Mouse (Mus musculus) neural tube, embryonic 10.5 days (tissue): Measurements from ENCODE around the gene Espnl.

Source experiments
- DNase-seq: peaks from one replicate; pipeline ENCODE4 v3.0.0-alpha.2; 2017; ENCODE audit warnings: low spot score; ENCODE audit errors: extremely low spot score

Gene Espnl

GRCm38 (mm10) chr1:91317656-91318055 lies 4.2 kb upstream of the Espnl start:
- DNase-seq: no peak

- no peak for DNase-seq
These were observed 2.8 kb downstream of the Espnl start for GRCm38 (mm10) chr1:91324646-91325045.

GRCm38 (mm10) chr1:91325488-91326042 lies 3.7 kb downstream of the Espnl start:
- no peak for DNase-seq

DNA sequence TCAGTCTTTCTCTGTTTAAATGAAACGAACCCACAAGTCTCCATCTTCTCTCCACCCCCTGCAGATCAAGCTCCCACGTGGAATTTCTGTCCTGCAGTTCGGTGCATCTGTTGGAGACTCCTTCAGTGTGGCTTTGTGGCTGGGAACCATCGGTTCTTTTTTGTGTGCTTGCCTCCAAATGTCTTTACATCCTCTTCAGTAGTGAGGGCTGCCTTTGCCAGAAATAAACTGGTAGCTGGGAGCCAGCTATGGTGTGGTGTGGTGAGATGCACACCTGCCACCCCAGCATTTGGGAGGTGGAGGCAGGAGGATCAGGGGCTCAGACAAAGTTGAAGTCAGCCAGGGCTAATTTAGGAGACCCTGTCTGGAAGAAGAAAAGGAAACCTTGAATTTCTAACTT lies 10.2 kb downstream of the Espnl start:
- no peak for DNase-seq

GRCm38 (mm10) chr1:91333582-91333981 lies 11.7 kb downstream of the Espnl start:
- no peak for DNase-seq

GRCm38 (mm10) chr1:91337355-91337754 lies 15.5 kb downstream of the Espnl start:
- no peak for DNase-seq

DNA sequence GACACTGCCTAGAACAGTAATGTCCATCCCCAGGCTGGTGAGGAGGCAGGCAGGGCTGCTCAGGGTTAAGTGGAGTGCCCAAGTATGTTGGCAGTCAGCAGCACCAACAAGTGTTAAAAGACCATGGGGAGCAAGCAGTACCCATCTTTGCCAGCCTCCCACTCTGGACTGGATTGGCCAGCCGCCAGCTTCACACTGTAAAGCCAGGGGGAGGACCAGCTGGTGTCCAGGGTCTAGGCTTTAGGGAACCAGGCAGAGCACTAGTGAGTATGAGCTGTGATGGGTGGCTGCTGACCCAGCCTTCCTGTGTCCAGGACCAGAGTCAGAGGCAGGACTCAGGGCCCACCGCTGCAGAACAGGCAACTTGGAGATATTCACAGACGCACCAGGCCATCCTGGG lies 22.1 kb downstream of the Espnl start:
- no peak for DNase-seq

DNA sequence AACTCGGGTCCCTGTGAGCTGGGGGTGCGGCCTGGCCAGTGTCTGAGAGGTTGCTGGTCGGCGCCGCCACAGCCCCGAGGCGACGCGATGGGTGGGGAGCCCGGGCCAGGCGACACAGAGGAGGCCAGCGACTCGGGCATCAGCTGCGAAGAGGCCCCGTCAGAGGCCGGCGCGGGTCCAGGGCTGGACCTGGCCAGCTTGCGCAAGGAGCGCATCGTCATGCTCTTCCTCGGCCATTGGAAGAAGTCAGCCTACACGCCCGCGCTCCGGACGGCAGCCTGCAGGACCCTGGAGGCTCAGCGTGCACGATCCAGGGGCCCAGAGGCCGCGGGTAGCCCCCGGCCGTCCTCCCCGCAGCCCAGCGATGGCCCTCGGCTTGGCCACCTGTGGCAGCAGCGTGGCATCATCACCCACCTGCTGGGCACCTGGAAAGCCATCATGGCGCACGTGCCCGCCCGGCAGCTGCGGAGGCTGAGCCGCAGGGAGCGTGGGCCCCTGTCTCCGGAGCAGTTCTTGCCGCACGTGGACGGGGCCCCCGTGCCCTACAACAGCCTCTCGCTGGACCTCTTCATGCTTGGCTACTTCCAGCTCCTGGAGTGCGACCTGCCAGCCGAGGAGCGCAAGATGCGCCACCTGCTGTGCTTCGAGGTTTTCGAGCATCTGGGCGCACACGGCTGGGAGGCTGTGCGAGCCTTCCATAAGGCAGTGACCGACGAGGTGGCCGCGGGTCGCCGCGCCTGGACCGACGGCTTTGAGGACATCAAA lies 23.2 kb downstream of the Espnl start:
- DNase-seq: peak; percentile 54

GRCm38 (mm10) chr1:91346892-91347291 lies 25.0 kb downstream of the Espnl start:
- DNase-seq: peak; percentile 65

GRCm38 (mm10) chr1:91350841-91351240 lies 29.0 kb downstream of the Espnl start, which contains the start of gene Klhl30:
TSS of gene Klhl30 (plus strand) at chr1:91351016.
- no peak for DNase-seq

- no peak for DNase-seq
These were observed 29.4 kb downstream of the Espnl start for GRCm38 (mm10) chr1:91351249-91351648.

- DNase-seq: no peak
These were observed 30.4 kb downstream of the Espnl start for GRCm38 (mm10) chr1:91352277-91352676.

DNA sequence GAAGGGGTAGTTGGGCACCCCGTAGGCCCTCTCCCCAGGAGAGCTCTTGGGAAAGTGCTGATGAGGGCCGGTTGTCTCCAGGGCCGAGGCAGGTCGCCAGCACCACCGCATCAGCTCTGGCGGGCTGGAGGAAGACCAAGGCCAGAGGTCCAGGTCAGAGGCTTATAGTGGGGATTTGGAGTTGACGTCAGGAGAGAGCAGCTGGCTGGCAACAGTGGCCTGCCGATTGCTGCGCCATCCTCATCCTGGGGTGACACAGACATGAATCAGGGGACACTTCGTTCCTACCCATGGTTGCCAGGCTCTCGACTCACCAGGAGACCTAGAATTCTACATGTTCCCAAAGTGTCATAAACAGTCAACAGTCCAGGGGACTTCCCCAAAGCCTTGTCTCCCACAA lies 34.2 kb downstream of the Espnl start:
- DNase-seq: no peak

- DNase-seq: no peak
These were observed 40.2 kb downstream of the Espnl start for GRCm38 (mm10) chr1:91362113-91362512.

DNA sequence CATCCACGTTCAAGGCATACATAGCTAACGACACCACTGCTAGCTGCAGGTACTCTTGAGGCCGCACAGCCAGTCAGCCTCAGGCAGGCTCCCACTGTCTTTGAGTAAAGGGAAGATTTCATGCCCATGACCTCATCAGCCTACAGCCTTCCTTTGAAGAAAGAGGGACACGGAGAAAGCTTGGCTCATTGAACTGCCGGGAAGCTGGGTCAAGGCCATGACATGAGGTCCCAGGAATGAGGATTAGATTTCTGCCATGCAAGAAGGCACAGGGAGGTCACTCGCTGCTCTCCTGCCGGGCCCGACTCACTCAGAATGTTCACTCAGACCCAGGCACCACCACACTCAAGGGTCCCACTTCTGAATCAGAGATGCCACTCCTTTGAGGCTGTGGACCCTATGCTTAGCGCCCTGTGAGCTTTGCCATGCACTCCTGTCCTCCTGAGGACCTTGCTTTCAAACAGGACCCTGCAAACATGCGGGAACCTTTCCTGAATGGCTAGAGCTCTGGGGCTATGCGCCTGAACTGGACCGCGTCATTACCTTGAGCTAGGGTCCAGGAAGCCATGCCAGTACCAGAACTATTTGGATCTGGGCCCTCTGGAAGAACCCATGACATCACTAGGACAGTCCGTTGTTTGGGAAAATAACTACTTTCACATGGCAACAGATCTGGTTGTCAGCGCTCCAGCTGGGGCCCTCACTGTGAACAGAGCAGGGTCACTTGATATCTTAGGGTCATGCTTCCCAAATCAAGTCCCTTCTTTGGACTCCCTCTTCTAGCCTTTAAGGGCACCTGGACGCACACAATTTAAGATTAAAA lies 43.2 kb downstream of the Espnl start:
- no peak for DNase-seq

DNA sequence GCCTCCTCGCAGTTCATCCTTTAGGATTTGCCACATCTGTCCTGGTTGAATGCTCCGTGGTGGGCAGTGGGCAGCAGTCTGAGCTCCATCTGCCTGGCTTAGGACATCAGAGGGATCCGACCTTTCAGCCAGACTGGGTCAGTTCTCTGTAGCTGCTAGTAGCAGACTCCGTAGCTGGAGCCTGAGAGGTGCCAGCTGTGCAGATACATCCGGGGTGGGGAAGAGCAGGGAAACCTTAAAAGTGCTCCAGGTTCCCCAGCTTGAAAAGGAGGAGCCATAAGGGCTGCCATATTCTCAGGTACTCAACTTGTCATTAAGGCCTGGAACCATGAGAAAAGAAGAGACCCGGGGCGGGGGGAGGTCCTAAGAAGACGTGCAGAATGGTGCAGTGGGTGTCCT lies 43.9 kb downstream of the Espnl start:
- DNase-seq: no peak

DNA sequence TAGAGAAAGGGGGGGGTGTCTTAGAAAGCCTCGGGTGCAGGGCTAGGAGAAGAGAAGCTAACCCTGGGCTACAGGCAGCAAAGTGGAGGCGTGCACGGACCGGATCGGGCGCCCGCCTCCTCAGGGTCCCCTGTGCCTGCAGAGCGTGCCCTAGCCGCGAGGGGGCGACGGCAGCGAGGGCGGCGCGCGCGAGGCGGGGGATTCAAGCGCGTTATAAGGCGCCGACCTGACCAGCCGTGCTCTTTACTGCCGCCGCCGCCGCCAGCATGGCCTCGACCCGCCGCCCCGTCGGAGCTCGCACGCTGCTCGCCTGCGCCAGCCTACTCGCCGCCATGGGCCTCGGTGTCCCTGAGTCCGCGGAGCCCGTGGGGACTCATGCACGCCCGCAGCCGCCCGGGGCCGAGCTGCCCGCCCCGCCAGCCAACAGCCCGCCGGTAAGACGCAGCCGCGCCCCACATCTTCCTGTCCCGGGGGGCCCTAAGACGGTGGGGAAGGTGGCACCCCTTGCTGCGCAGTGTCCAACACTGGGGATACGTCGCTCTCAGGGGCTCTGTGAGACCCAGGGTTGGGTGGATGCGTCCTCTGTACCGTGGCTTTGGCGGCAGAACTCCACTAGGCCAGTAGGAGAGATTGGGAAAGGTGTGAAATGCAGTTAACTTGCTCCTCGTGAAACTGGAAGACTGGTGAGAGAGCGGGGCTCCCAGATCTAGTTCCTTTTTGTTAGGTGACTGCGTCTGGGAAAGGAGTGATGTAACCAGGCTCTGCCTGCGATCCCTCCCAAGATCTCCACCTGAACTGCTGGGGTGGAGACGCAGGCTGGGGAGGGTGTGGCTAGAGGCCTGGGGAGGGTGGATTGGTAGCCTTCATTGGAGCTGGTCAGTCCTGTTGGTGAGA lies 44.6 kb downstream of the Espnl start, which contains the start of gene Erfe:
Gene Erfe (plus strand): TSS at position 216 of the 894 bp plus-strand sequence.
- peak; percentile 79 for DNase-seq

GRCm38 (mm10) chr1:91367295-91367694 lies 45.4 kb downstream of the Espnl start:
- DNase-seq: no peak

DNA sequence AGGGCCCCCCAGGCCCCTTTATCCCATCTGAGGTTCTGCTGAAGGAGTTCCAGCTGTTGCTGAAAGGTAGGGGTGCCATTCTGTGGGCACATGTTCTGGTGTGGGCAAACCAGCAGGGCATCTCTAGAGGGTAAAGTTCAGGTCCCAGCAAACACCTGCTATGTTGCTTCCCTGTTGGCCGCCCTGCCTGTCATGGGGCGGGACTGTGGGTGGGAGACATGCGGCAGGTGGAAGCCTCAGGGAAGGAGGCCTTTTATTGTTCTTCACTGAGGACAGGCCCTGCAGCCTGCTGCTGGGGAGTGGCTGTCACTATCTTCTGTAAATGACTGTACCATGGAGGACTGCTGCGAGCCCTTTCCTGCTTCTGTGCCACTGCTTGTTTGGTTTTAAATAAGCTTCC lies 47.5 kb downstream of the Espnl start:
- no peak for DNase-seq

- DNase-seq: no peak
These were observed 48.2 kb downstream of the Espnl start for GRCm38 (mm10) chr1:91370055-91370454.

DNA sequence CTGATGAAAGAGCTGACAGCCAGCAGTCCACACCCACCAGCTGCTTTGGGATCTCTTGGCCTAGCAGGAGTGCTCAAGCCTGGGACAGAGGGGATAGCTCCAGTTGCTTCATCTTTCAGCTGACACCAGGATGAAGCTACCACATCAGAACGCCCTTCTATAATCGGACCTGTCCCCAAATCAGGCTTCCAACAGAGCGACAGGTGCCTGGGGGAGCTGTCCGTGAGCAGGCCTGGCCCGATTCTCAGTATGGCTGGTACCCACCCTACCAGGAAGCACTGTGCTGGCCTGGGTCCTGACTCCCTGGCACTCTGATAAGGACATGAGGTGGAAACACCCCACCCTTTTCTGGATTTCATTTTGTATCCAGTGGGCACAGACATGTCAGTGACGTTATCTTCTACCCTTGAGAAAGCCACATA lies 51.5 kb downstream of the Espnl start:
- no peak for DNase-seq
